Mouse (Mus musculus) liver, adult 2 months (tissue): ENCODE measurements around the gene Eapp. TPM values are rescaled to one million over a fixed set of nuclear protein-coding genes. Genes with fewer than 3 reads are reported as not detected.
A peak's percentile ranks its signal among the peaks of the same experiment; 100 is the strongest.
"Not testable (repeated sequence)": the region's sequence is repeated elsewhere in the genome, so short reads cannot be mapped to it uniquely, and the experiment has no call there.

Experiments
- DNase-seq: peaks from one replicate; pipeline ENCODE4 v3.0.0-alpha.2; 2011; ENCODE audit warnings: low read depth, low spot score; ENCODE audit errors: extremely low read depth
- H3K27ac ChIP-seq: fragments of 200-500 bp; replicated peaks from 2 replicates; pipeline ENCODE4 v1.5.1; 2012; ENCODE audit warnings: low read depth, mild to moderate bottlenecking, control low read depth, inconsistent platforms, low read length; ENCODE audit not compliant: insufficient read depth
- H3K27me3 ChIP-seq: fragments of 200-500 bp; 2 replicates; pipeline ENCODE4 v1.6.1; 2012; ENCODE audit warnings: mild to moderate bottlenecking, moderate library complexity, low read length, inconsistent platforms; ENCODE audit not compliant: control insufficient read depth, insufficient read depth
- H3K36me3 ChIP-seq: fragments of 200-500 bp; 2 replicates; pipeline ENCODE4 v1.6.1; 2012; ENCODE audit warnings: low read length, inconsistent platforms; ENCODE audit not compliant: control insufficient read depth, insufficient read depth
- H3K4me1 ChIP-seq: fragments of 200-500 bp; 2 replicates; pipeline ENCODE4 v1.6.1; 2011; ENCODE audit warnings: low read length; ENCODE audit not compliant: control insufficient read depth, insufficient read depth
- H3K4me3 ChIP-seq: fragments of 200-500 bp; 2 replicates; pipeline ENCODE4 v1.5.1; 2011; ENCODE audit warnings: low read depth, mild to moderate bottlenecking, control low read depth, low read length, moderate library complexity; ENCODE audit not compliant: insufficient read depth
- H3K79me2 ChIP-seq: fragments of 200-500 bp; 2 replicates; pipeline ENCODE4 v1.6.1; 2012; ENCODE audit warnings: inconsistent platforms, mild to moderate bottlenecking, low read length, moderate library complexity; ENCODE audit not compliant: control insufficient read depth, insufficient read depth
- H3K9ac ChIP-seq: fragments of 200-500 bp; 2 replicates; pipeline ENCODE4 v1.6.1; 2012; ENCODE audit warnings: low read depth, mild to moderate bottlenecking, control low read depth, inconsistent platforms, low read length
- CTCF ChIP-seq: fragments of 200-500 bp; IDR thresholded peaks from 2 replicates; pipeline ENCODE4 v1.5.1; 2011; ENCODE audit warnings: low read depth, low read length, control low read depth
- POLR2A ChIP-seq: fragments of 200-500 bp; IDR thresholded peaks from 2 replicates; pipeline ENCODE4 v1.6.1; 2011; ENCODE audit warnings: low read length, control low read depth; ENCODE audit not compliant: insufficient read depth; ENCODE audit errors: extremely low read depth
- WGBS: fragments of 180-500 bp; shearing (Covaris S2); methylation state at CpG from one replicate; pipeline ENCODE4 v1.1.7; 2018; 5-methylcytosine and 5-hydroxymethylcytosine counted together
- polyA plus RNA-seq: library from polyadenylated mRNA; depleted of rRNA; stranded (reverse); fragments of >200 nt; gene quantifications from 2 replicates; pipeline ENCODE4 v1.2.3, GENCODE M21; 2012; rRNA removed
- total RNA-seq: library from RNA; depleted of rRNA; stranded (reverse); fragments of >200 nt; gene quantifications from 2 replicates; pipeline ENCODE4 v1.2.3, GENCODE M21; 2014; rRNA removed

Eapp gene
- total RNA-seq (12.4 and 17.1 TPM in 2 replicates), polyA plus RNA-seq (15.9 and 24.6 TPM in 2 replicates)

GRCm38 (mm10) chr12:54695511-54696241, at the start of gene Eapp:
Gene Eapp, minus strand, starts transcription at chr12:54695897.
- peak; percentile 18; the same call in 1 of the 2 replicates for TF ChIP-seq CTCF
- TF ChIP-seq POLR2A = peak; percentile 87
- peak within 1 kb of the TSS; percentile 99 for H3K4me3 ChIP-seq
- H3K27me3 ChIP-seq = no peaks in the 10 kb centered on the region
- H3K4me1 ChIP-seq = no peaks in the 10 kb centered on the region
- peak within 1 kb of the TSS; percentile 96 for H3K27ac ChIP-seq
- peak within 1 kb of the TSS; percentile 99 for H3K9ac ChIP-seq
- WGBS = 1% methylated on average over 57 of the region's 57 CpGs
- peak; percentile 89 for DNase-seq
- peaks cover 8% of the 10 kb centered on the region; the same call in 1 of the 2 replicates for H3K36me3 ChIP-seq
- no peaks in the 10 kb centered on the region for H3K79me2 ChIP-seq

DNA sequence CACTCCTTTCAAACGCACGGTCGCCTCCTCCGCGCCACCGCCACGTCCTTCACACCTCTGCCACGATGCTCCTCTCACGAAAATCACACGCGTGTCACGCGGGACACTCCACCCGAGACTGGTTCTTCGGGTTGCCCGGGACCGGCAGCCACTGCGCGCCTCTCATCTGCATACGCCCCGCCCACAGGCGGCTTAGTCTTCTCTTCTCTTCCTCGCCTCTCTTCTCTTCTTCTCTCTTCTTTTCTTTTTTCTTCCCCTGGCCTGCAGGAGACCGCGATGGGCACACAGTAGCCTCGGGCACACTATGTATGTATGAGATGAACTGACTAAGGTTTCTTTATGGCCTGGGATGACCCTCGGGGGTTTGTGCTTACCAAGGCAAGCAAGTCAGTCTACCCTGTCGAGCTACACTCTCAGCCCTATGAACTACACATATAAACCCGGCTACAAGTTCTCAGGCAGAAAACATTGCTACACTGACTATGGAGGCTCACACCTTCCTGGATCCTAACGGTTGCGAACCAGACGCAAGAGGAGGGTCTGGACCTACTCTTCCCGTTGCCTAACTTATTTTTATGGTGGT, 43.1 kb upstream of the Eapp start:
- H3K36me3 ChIP-seq, DNase-seq, H3K27me3 ChIP-seq, H3K4me1 ChIP-seq, H3K79me2 ChIP-seq, H3K27ac ChIP-seq, H3K9ac ChIP-seq, H3K4me3 ChIP-seq: not testable (repeated sequence)
- 0% methylated on average over 12 of the region's 33 CpGs for WGBS

DNA sequence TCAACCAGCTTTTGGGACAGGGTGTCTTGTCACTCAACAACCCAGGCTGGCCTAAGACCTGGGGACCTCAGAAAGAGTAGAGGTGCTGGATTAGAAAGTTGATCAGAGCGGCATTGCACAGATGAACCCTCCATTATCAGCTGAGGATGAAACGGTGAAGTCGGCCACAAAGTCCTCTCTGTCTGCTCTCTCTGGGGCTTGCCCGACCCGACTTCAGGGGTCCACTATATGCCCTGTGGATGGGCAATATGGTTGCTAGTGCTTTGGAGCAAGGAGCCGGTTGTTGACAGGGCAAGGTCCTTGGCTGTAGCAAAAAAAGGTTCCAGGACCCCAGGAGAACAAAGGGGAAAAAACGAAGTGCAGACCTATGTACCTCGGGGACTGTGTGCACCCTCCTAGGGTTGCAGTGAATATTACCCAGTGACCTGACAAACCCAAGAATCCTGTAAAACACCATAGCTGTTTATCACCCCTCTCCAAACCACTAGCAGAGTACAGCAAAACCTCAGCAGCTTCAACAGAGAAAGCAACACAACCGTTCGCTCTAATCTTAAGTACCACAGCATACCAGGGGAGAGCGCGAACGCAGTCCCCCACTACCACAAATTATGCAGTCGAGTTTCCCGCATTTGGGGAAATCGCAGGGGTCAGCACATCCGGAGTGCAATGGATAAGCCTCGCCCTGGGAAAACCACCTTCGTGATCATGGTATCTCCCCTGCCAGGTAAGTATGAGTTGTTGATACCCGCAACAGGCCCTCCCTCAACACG, 42.4 kb upstream of the Eapp start:
- not testable (repeated sequence) for H3K27me3 ChIP-seq, H3K36me3 ChIP-seq, H3K4me3 ChIP-seq, H3K27ac ChIP-seq, DNase-seq, H3K4me1 ChIP-seq, H3K79me2 ChIP-seq, H3K9ac ChIP-seq
- no CpG with 5 or more reads among the region's 21 CpGs for WGBS

DNA sequence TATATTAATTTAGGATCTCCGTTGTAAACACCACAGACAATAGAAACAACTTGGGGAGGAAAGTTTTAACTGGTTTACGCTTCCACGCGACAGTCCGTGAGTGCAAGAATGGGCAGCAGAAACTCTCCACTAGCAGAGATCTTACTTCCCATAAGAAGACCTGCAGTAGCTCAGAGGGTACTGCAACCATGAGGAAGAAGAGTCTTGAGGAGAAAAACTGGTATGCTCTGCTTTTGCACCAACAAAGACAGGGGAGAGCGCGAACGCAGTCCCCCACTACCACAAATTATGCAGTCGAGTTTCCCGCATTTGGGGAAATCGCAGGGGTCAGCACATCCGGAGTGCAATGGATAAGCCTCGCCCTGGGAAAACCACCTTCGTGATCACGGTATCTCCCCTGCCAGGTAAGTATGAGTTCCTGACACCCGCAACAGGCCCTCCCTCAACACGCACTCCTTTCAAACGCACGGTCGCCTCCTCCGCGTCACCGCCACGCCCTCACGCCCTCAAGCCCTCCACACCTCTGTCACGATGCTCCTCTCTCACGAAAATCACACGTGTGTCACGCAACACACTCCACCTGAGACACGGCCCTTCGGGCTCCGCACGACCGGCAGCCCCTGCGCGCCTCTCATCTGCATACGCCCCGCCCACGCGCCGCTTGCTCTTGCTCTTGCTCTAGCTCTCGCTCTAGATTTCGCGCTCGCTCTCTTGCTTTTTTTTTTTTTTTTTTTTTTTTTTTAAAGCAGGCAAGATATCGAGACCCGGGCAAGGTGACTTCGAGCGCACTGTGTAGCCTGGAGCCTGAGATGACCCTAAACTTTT, 38.8 kb upstream of the Eapp start:
- H3K27me3 ChIP-seq, H3K27ac ChIP-seq, H3K79me2 ChIP-seq, H3K36me3 ChIP-seq, H3K9ac ChIP-seq, H3K4me1 ChIP-seq, H3K4me3 ChIP-seq, DNase-seq: not testable (repeated sequence)
- TF ChIP-seq POLR2A = peak; percentile 41; the same call in 1 of the 2 replicates
- WGBS = 0% methylated on average over 16 of the region's 49 CpGs

- H3K9ac ChIP-seq, H3K4me3 ChIP-seq, H3K4me1 ChIP-seq, H3K27me3 ChIP-seq, H3K27ac ChIP-seq, DNase-seq, H3K36me3 ChIP-seq, H3K79me2 ChIP-seq: not testable (repeated sequence)
- no CpG with 5 or more reads among the region's 56 CpGs for WGBS
These were observed 33.7 kb upstream of the Eapp start for GRCm38 (mm10) chr12:54729140-54730059.

GRCm38 (mm10) chr12:54718871-54719786, 23.4 kb upstream of the Eapp start:
- H3K4me1 ChIP-seq, H3K36me3 ChIP-seq, H3K9ac ChIP-seq, H3K27ac ChIP-seq, DNase-seq, H3K79me2 ChIP-seq, H3K27me3 ChIP-seq, H3K4me3 ChIP-seq: not testable (repeated sequence)
- WGBS = no CpG with 5 or more reads among the region's 56 CpGs

GRCm38 (mm10) chr12:54717516-54717915, 21.8 kb upstream of the Eapp start:
- H3K36me3 ChIP-seq, H3K4me3 ChIP-seq, H3K27me3 ChIP-seq, H3K27ac ChIP-seq, H3K9ac ChIP-seq, H3K4me1 ChIP-seq, DNase-seq, H3K79me2 ChIP-seq: not testable (repeated sequence)
- WGBS = 73% methylated on average over 9 of the region's 11 CpGs
